Mouse (Mus musculus) urinary bladder, adult 2 months (tissue): ENCODE measurements around the gene Apoa2. TPM values are rescaled to one million over a fixed set of nuclear protein-coding genes. Genes with fewer than 3 reads are reported as not detected.

ENCODE experiments used
- DNase-seq: peaks from one replicate; pipeline ENCODE4 v3.0.0; 2022; ENCODE audit warnings: low spot score
- polyA plus RNA-seq: library from polyadenylated mRNA; depleted of rRNA; stranded (reverse); fragments of >200 nt; gene quantifications from 2 replicates; pipeline ENCODE4 v1.2.3, GENCODE M21; 2012; rRNA removed

Gene Apoa2
- polyA plus RNA-seq, 1 experiment = 1.0 TPM

GRCm38 (mm10) chr1:171260316-171260715 is 35.5 kb downstream of the Apoa2 start:
- DNase-seq = no peak

GRCm38 (mm10) chr1:171262594-171263130 is 37.8 kb downstream of the Apoa2 start:
- DNase-seq = no peak

GRCm38 (mm10) chr1:171263185-171263611 is 38.3 kb downstream of the Apoa2 start:
- no peak for DNase-seq

GRCm38 (mm10) chr1:171263666-171264461 is 39.0 kb downstream of the Apoa2 start:
- no peak for DNase-seq

GRCm38 (mm10) chr1:171265971-171266744 is 41.3 kb downstream of the Apoa2 start:
- no peak for DNase-seq

- DNase-seq = no peak
Measured at GRCm38 (mm10) chr1:171268341-171268740, 43.5 kb downstream of the Apoa2 start.

- peak; percentile 98 for DNase-seq
Measured at GRCm38 (mm10) chr1:171269848-171270572, 45.2 kb downstream of the Apoa2 start, which contains the start of gene B4galt3. B4galt3 (plus strand) TSS chr1:171270328.

GRCm38 (mm10) chr1:171270573-171270900 is 45.7 kb downstream of the Apoa2 start:
- no peak for DNase-seq

GRCm38 (mm10) chr1:171271196-171271595 is 46.3 kb downstream of the Apoa2 start:
- DNase-seq = no peak

- DNase-seq = no peak
Measured at GRCm38 (mm10) chr1:171271622-171272021, 46.8 kb downstream of the Apoa2 start.

- DNase-seq = no peak
Measured at GRCm38 (mm10) chr1:171272086-171272485, 47.2 kb downstream of the Apoa2 start.

GRCm38 (mm10) chr1:171274171-171274570 is 49.3 kb downstream of the Apoa2 start:
- DNase-seq = no peak

GRCm38 (mm10) chr1:171275144-171275734 is 50.4 kb downstream of the Apoa2 start:
- DNase-seq = no peak

Other genes starting within 250 kb of the Apoa2 start
- 28.5 and 36.1 TPM in 2 replicates for gene Fcgr2b, start 248.5 kb upstream of the Apoa2 start, polyA plus RNA-seq
- gene Fcgr4, start 206.1 kb upstream of the Apoa2 start, polyA plus RNA-seq = 2.7 and 5.9 TPM in 2 replicates
- 30.3 and 31.5 TPM in 2 replicates for gene Fcgr3, start 160.1 kb upstream of the Apoa2 start, polyA plus RNA-seq
- 11.3 and 12.6 TPM in 2 replicates for gene Cfap126, start 111.1 kb upstream of the Apoa2 start, polyA plus RNA-seq
- 286 and 310 TPM in 2 replicates for gene Sdhc, start 74.5 kb upstream of the Apoa2 start, polyA plus RNA-seq
- gene Mpz, start 74.3 kb upstream of the Apoa2 start, polyA plus RNA-seq = 24.1 and 28.5 TPM in 2 replicates
- gene Pcp4l1, start 28.8 kb upstream of the Apoa2 start, polyA plus RNA-seq = 317 and 416 TPM in 2 replicates
- gene Nr1i3, start 11.1 kb upstream of the Apoa2 start, polyA plus RNA-seq = 0.04 TPM in 1 of 2 replicates, not detected in the other
- gene Tomm40l, start 2.5 kb upstream of the Apoa2 start, polyA plus RNA-seq = 35.0 and 39.6 TPM in 2 replicates
- 64.8 and 72.7 TPM in 2 replicates for gene Fcer1g, start 9.3 kb downstream of the Apoa2 start, polyA plus RNA-seq
- gene Adamts4, start 25.4 kb downstream of the Apoa2 start, polyA plus RNA-seq = 0.43 and 0.46 TPM in 2 replicates
- gene Ndufs2, start 26.3 kb downstream of the Apoa2 start, polyA plus RNA-seq = 110 and 141 TPM in 2 replicates
- gene B4galt3, start 45.3 kb downstream of the Apoa2 start, polyA plus RNA-seq = 71.4 and 74.6 TPM in 2 replicates
- 91.3 and 136 TPM in 2 replicates for gene Ppox, start 56.1 kb downstream of the Apoa2 start, polyA plus RNA-seq
- gene Usp21, start 62.9 kb downstream of the Apoa2 start, polyA plus RNA-seq = 44.7 and 48.4 TPM in 2 replicates
- 78.1 and 81.2 TPM in 2 replicates for gene Ufc1, start 70.0 kb downstream of the Apoa2 start, polyA plus RNA-seq
- gene Dedd, start 104.1 kb downstream of the Apoa2 start, polyA plus RNA-seq = 50.0 and 53.0 TPM in 2 replicates
- 63.1 and 70.2 TPM in 2 replicates for gene Nit1, start 120.6 kb downstream of the Apoa2 start, polyA plus RNA-seq
- 47.8 and 66.6 TPM in 2 replicates for gene Pfdn2, start 120.6 kb downstream of the Apoa2 start, polyA plus RNA-seq
- 2.3 and 2.8 TPM in 2 replicates for gene Klhdc9, start 135.7 kb downstream of the Apoa2 start, polyA plus RNA-seq
- gene Nectin4, start 145.0 kb downstream of the Apoa2 start, polyA plus RNA-seq = 35.1 and 39.2 TPM in 2 replicates
- gene Arhgap30, start 163.9 kb downstream of the Apoa2 start, polyA plus RNA-seq = 4.2 and 5.0 TPM in 2 replicates
- gene Usf1, start 186.3 kb downstream of the Apoa2 start, polyA plus RNA-seq = 68.7 and 73.4 TPM in 2 replicates
- gene Tstd1, start 193.8 kb downstream of the Apoa2 start, polyA plus RNA-seq = 5.4 and 8.4 TPM in 2 replicates
- gene F11r, start 212.5 kb downstream of the Apoa2 start, polyA plus RNA-seq = 76.3 and 79.2 TPM in 2 replicates